Mouse (Mus musculus): ENCODE results near the gene Manba.

DNA sequence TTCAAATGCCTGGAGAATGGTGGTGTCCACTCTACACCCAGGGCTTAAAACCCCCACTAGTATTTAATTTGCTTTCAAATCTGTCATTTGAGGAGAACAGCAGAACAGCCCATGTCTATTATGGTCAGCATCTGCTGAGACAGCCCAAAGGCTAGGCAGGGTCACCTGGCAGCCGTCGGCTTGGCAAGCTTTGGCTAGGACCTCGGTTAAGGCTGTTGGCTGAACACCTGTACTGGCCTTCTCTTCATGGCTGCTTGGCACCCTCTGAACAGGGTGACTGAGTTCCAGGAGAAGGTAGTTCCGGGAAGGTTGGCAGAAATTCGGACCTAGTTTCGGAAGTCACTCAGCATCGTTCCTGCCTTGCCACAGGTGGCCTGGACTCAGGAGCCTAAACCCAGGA is 96.8 kb downstream of the Manba start:
- no peak for TF ChIP-seq CTCF (IDR thresholded peaks at IDR 0.05)
- no peak for TF ChIP-seq EP300 (IDR thresholded peaks at IDR 0.05)

Data from lung, postnatal 0 days (tissue).